Mouse (Mus musculus): Measurements from ENCODE around the gene Sestd1.

Sestd1 gene

GRCm38 (mm10) chr2:77173366-77173765 is 107.0 kb downstream of the Sestd1 start:
- DNase-seq (ENCODE audit: low read depth, low spot score) = no peak

GRCm38 (mm10) chr2:77172241-77172671 is 108.1 kb downstream of the Sestd1 start:
- DNase-seq (ENCODE audit: low read depth, low spot score) = no peak

GRCm38 (mm10) chr2:77171444-77172240 is 108.8 kb downstream of the Sestd1 start:
- no peak for DNase-seq (ENCODE audit: low read depth, low spot score)

GRCm38 (mm10) chr2:77170633-77171105 is 109.7 kb downstream of the Sestd1 start, which contains the start of gene Ccdc141:
TSS of gene Ccdc141 (minus strand) at chr2:77170636.
- no peak for DNase-seq (ENCODE audit: low read depth, low spot score)

- peak; percentile 40 for DNase-seq (ENCODE audit: low read depth, low spot score)
Observed at GRCm38 (mm10) chr2:77169916-77170632, 110.3 kb downstream of the Sestd1 start.

GRCm38 (mm10) chr2:77169218-77169617 is 111.2 kb downstream of the Sestd1 start:
- no peak for DNase-seq (ENCODE audit: low read depth, low spot score)

- DNase-seq (ENCODE audit: low read depth, low spot score) = no peak
Observed at GRCm38 (mm10) chr2:77168781-77169180, 111.6 kb downstream of the Sestd1 start.

GRCm38 (mm10) chr2:77168081-77168685 is 112.2 kb downstream of the Sestd1 start:
- DNase-seq (ENCODE audit: low read depth, low spot score) = no peak

- no peak for DNase-seq (ENCODE audit: low read depth, low spot score)
Observed at GRCm38 (mm10) chr2:77166366-77166765, 114.0 kb downstream of the Sestd1 start.

GRCm38 (mm10) chr2:77164662-77165061 is 115.7 kb downstream of the Sestd1 start:
- DNase-seq (ENCODE audit: low read depth, low spot score) = no peak

GRCm38 (mm10) chr2:77163381-77163780 is 117.0 kb downstream of the Sestd1 start:
- DNase-seq (ENCODE audit: low read depth, low spot score) = no peak

- no peak for DNase-seq (ENCODE audit: low read depth, low spot score)
Observed at GRCm38 (mm10) chr2:77162135-77162534, 118.3 kb downstream of the Sestd1 start.

GRCm38 (mm10) chr2:77157546-77157945 is 122.8 kb downstream of the Sestd1 start:
- DNase-seq (ENCODE audit: low read depth, low spot score) = no peak

GRCm38 (mm10) chr2:77154080-77154479 is 126.3 kb downstream of the Sestd1 start:
- DNase-seq (ENCODE audit: low read depth, low spot score) = no peak

GRCm38 (mm10) chr2:77151255-77151654 is 129.1 kb downstream of the Sestd1 start:
- DNase-seq (ENCODE audit: low read depth, low spot score) = no peak

- no peak for DNase-seq (ENCODE audit: low read depth, low spot score)
Observed at GRCm38 (mm10) chr2:77149576-77149975, 130.8 kb downstream of the Sestd1 start.

- DNase-seq (ENCODE audit: low read depth, low spot score) = no peak
Observed at GRCm38 (mm10) chr2:77148215-77148614, 132.2 kb downstream of the Sestd1 start.

- DNase-seq (ENCODE audit: low read depth, low spot score) = no peak
Observed at GRCm38 (mm10) chr2:77146968-77147367, 133.4 kb downstream of the Sestd1 start.

GRCm38 (mm10) chr2:77146291-77146690 is 134.1 kb downstream of the Sestd1 start:
- no peak for DNase-seq (ENCODE audit: low read depth, low spot score)

- no peak for DNase-seq (ENCODE audit: low read depth, low spot score)
Observed at GRCm38 (mm10) chr2:77143536-77143935, 136.9 kb downstream of the Sestd1 start.

- DNase-seq (ENCODE audit: low read depth, low spot score) = no peak
Observed at GRCm38 (mm10) chr2:77138879-77139278, 141.5 kb downstream of the Sestd1 start.

- DNase-seq (ENCODE audit: low read depth, low spot score) = no peak
Observed at GRCm38 (mm10) chr2:77134906-77135305, 145.5 kb downstream of the Sestd1 start.

Measured in forelimb bud, embryonic 11.5 days (tissue).